In genomic region chr2:103927610-103928145, GRCm38 (mm10) we compare ENCODE assay signal across 11 mouse cellular contexts. TPM values are rescaled to one million over a fixed set of nuclear protein-coding genes. Genes with fewer than 3 reads are reported as not detected.
DNase-seq lines count a peak whose midpoint lies in the region; ATAC-seq and TF ChIP-seq lines count a peak whose summit lies in the region.
"Had no signal": no experiment of that assay in that cellular context is flagged by ENCODE, and none has a peak within 500 bp of the region (broad histone marks: within the 10 kb centered on the region; RNA-seq: fewer than 3 reads in every experiment).

No protein-coding gene starts in this region.

- no peak overlapping the region for H3K27ac ChIP-seq in kidney, embryonic 16.5 days (ENCODE audit: low read length)
- H3K27ac ChIP-seq: lung, embryonic 15.5 days had no signal

- H3K4me2 ChIP-seq in kidney, embryonic 16.5 days (replicated peaks; ENCODE audit: low read depth, low read length), result no peak overlapping the region
- H3K4me2 ChIP-seq in myocyte (ENCODE audit: low read depth), result no peak overlapping the region
- H3K4me2 ChIP-seq: lung, embryonic 15.5 days had no signal

- H3K4me3 ChIP-seq in kidney, embryonic 16.5 days (ENCODE audit: low read length), result no peak overlapping the region
- H3K4me3 ChIP-seq in myocyte, result no peak overlapping the region
- H3K4me3 ChIP-seq: lung, embryonic 15.5 days had no signal

- H3ac ChIP-seq in myocyte (ENCODE audit: control insufficient read depth, insufficient read length), result no peak overlapping the region

- H3K4me1 ChIP-seq in kidney, embryonic 16.5 days (ENCODE audit: insufficient read depth, low read length), result peaks cover 7% of the 10 kb centered on the region

- no peak for TF ChIP-seq POLR2A in myocyte (IDR thresholded peaks at IDR 0.05; ENCODE audit: insufficient read length, low read depth)

- intact Hi-C loops in left cerebral cortex, postnatal 25 days (cut with DNase I), result no loop called here

- H3K9ac ChIP-seq in kidney, embryonic 16.5 days (replicated peaks; ENCODE audit: low read length), result no peak overlapping the region
- H3K9ac ChIP-seq: lung, embryonic 15.5 days had no signal

- H3K79me2 ChIP-seq in myocyte (ENCODE audit: control insufficient read depth, insufficient read depth), result no peaks in the 10 kb centered on the region

- peak; percentile 77 for ATAC-seq in kidney, embryonic 16.5 days (ENCODE audit: low FRiP score, low TSS enrichment)
- ATAC-seq in activated CD4-positive, CD25-positive, alpha-beta regulatory T cell, adult 4 months, result no peak
- ATAC-seq: Patski had no signal

- no peaks in the 10 kb centered on the region for H3K9me3 ChIP-seq in kidney, embryonic 16.5 days (ENCODE audit: low read length)
- H3K9me3 ChIP-seq: lung, embryonic 15.5 days had no signal

- no peak for DNase-seq in kidney, postnatal 25 days
- DNase-seq in brain, embryonic 18.5 days (ENCODE audit: low read depth, low spot score), result peak; percentile 6
- DNase-seq in heart, adult 9 months (ENCODE audit: low spot score in 2 of 2), result peak; percentile 81 to 84
- no peak for DNase-seq in frontal cortex, postnatal 14 days (ENCODE audit: low spot score in 2 of 2)
- no peak for DNase-seq in left cerebral cortex, postnatal 25 days (ENCODE audit: low spot score in 2 of 2)
- DNase-seq: thymus, postnatal 36 days had no signal

- 25% methylated on average over 1 of the region's 1 CpGs for WGBS in kidney, embryonic 16.5 days

- H3K36me3 ChIP-seq in kidney, embryonic 16.5 days (ENCODE audit: insufficient read depth, low read length), result no peaks in the 10 kb centered on the region
- H3K36me3 ChIP-seq in myocyte (ENCODE audit: control insufficient read depth, insufficient read depth), result no peaks in the 10 kb centered on the region
- H3K36me3 ChIP-seq: lung, embryonic 15.5 days had no signal

- no peaks in the 10 kb centered on the region for H3K27me3 ChIP-seq in kidney, embryonic 16.5 days (ENCODE audit: insufficient read depth, low read length)
- H3K27me3 ChIP-seq in myocyte (ENCODE audit: control insufficient read depth, insufficient read depth, insufficient read length), result peaks cover 16% of the 10 kb centered on the region
- H3K27me3 ChIP-seq: lung, embryonic 15.5 days had no signal

TF ChIP-seq in myocyte, 11 proteins besides CTCF, POLR2A, EP300 and RAD21:
- TF ChIP-seq E2F4 (IDR thresholded peaks at IDR 0.05; ENCODE audit: insufficient read depth), result no peak
- TF ChIP-seq CEBPB (IDR thresholded peaks at IDR 0.05; ENCODE audit: insufficient read depth, poor library complexity, severe bottlenecking), result peak; percentile 77
TF ChIP-seq in myocyte: peak in this region for 1.

RNA-seq across cellular contexts. Expression of gene Lmo2, which starts 30.1 kb away (rescaled TPM):
- 33.1 and 34.9 TPM in 2 replicates for polyA plus RNA-seq in kidney, embryonic 16.5 days (2015; fragmentation: Nextera tagmentation; extraction: Ambion mirVana)
- polyA plus RNA-seq in myocyte (2012; fragmentation: generic; extraction: Trizol), result 0.11 TPM
- 1 to 10 TPM in 1 of 2 experiments, under 1 TPM in 1; 0.21 to 1.6 TPM for polyA plus RNA-seq in activated CD4-positive, CD25-positive, alpha-beta regulatory T cell, adult 4 months (2017; shearing (Covaris generic))
- 10 to 100 TPM; 16.7 to 22.7 TPM for total RNA-seq in left cerebral cortex, postnatal 25 days (2021)

Comparison
In these comparisons a context has a peak if more than half of its experiments do, and no peak if none do; other contexts are left out.
1. DNase-seq: peak in brain, embryonic 18.5 days (single experiment) and heart, adult 9 months (2 of 2); none in kidney, postnatal 25 days (0 of 2), frontal cortex, postnatal 14 days (0 of 2) and left cerebral cortex, postnatal 25 days (0 of 2).
2. RNA of gene Lmo2, which starts 30.1 kb away (polyA plus RNA-seq): 33.1 to 34.9 TPM in kidney, embryonic 16.5 days; 0.21 to 1.6 TPM in activated CD4-positive, CD25-positive, alpha-beta regulatory T cell, adult 4 months and 0.11 TPM in myocyte (single experiment); every median in the first group is over 10 times any median in the second.